Mouse (Mus musculus): ENCODE results near the gene E130309D02Rik. TPM values are rescaled to one million over a fixed set of nuclear protein-coding genes. Genes with fewer than 3 reads are reported as not detected.

The E130309D02Rik gene
- total RNA-seq (2021), result 36.5 and 39.8 TPM in 2 replicates
- long read RNA-seq, transcript E130309D02Rik-201 (6 exons, 2,208 nt), result major isoform, 19 of 35 reads
- long read RNA-seq, partial matches to known transcripts, result 5 of 35 reads
- long read RNA-seq, other reads (novel, unspliced or antisense), result 11 of 35 reads

GRCm38 (mm10) chr5:143314730-143315513 lies at the start of gene E130309D02Rik:
Gene E130309D02Rik (minus strand): TSS chr5:143315360.
- DNase-seq, result peak; percentile 94

GRCm38 (mm10) chr5:143363678-143364615 lies 48.8 kb upstream of the E130309D02Rik start:
- DNase-seq, result no peak

- no peak for DNase-seq
These were observed 46.3 kb upstream of the E130309D02Rik start for GRCm38 (mm10) chr5:143361428-143361827.

GRCm38 (mm10) chr5:143360000-143360399 lies 44.8 kb upstream of the E130309D02Rik start:
- DNase-seq, result no peak

- DNase-seq, result no peak
These were observed 44.1 kb upstream of the E130309D02Rik start for GRCm38 (mm10) chr5:143359263-143359662.

GRCm38 (mm10) chr5:143357564-143357963 lies 42.4 kb upstream of the E130309D02Rik start:
- no peak for DNase-seq

GRCm38 (mm10) chr5:143356686-143357388 lies 41.7 kb upstream of the E130309D02Rik start, which contains the start of gene Grid2ip:
Gene Grid2ip (plus strand): TSS chr5:143357338.
- DNase-seq, result no peak

GRCm38 (mm10) chr5:143356017-143356416 lies 40.9 kb upstream of the E130309D02Rik start:
- no peak for DNase-seq

- no peak for DNase-seq
These were observed 31.2 kb upstream of the E130309D02Rik start for GRCm38 (mm10) chr5:143346367-143346766.

- no peak for DNase-seq
These were observed 24.4 kb upstream of the E130309D02Rik start for GRCm38 (mm10) chr5:143339603-143340002.

GRCm38 (mm10) chr5:143336559-143336958 lies 21.4 kb upstream of the E130309D02Rik start:
- no peak for DNase-seq

GRCm38 (mm10) chr5:143335089-143335460 lies 19.9 kb upstream of the E130309D02Rik start:
- no peak for DNase-seq

GRCm38 (mm10) chr5:143334418-143335088 lies 19.4 kb upstream of the E130309D02Rik start:
- no peak for DNase-seq

- DNase-seq, result peak; percentile 72
These were observed 18.7 kb upstream of the E130309D02Rik start for GRCm38 (mm10) chr5:143333872-143334271.

- DNase-seq, result peak; percentile 94
These were observed 13.7 kb upstream of the E130309D02Rik start, which contains the start of gene Zdhhc4 for GRCm38 (mm10) chr5:143328690-143329495. Gene Zdhhc4 (minus strand): TSS chr5:143329256.

GRCm38 (mm10) chr5:143317288-143317610 lies 2.1 kb upstream of the E130309D02Rik start:
- peak; percentile 57 for DNase-seq

GRCm38 (mm10) chr5:143316605-143317287 lies 1.6 kb upstream of the E130309D02Rik start:
- DNase-seq, result no peak

- DNase-seq, result no peak
These were observed 341 bp upstream of the E130309D02Rik start for GRCm38 (mm10) chr5:143315514-143315888.

GRCm38 (mm10) chr5:143314183-143314729 lies 904 bp downstream of the E130309D02Rik start:
- no peak for DNase-seq

GRCm38 (mm10) chr5:143311886-143312285 lies 3.3 kb downstream of the E130309D02Rik start:
- DNase-seq, result peak; percentile 76
